Mouse (Mus musculus): ENCODE measurements around the gene Disp2. TPM values are rescaled to one million over a fixed set of nuclear protein-coding genes. Genes with fewer than 3 reads are reported as not detected.

Disp2 gene
- polyA plus RNA-seq, 1 experiment, result 5.8 TPM

GRCm38 (mm10) chr2:118846246-118846645 is 66.7 kb downstream of the Disp2 start:
- no peaks in the 10 kb centered on the region for H3K4me1 ChIP-seq (ENCODE audit: control insufficient read depth, insufficient read depth, low read length)
- no peak overlapping the region for H3K4me3 ChIP-seq (replicated peaks; ENCODE audit: extremely low read depth, low read depth, low read length)
- DNase-seq, result no peak
- 45% methylated on average over 7 of the region's 7 CpGs for WGBS
- TF ChIP-seq CTCF (IDR thresholded peaks at IDR 0.05; ENCODE audit: insufficient read depth, low read length), result no peak
- TF ChIP-seq POLR2A (IDR thresholded peaks at IDR 0.05; ENCODE audit: borderline replicate concordance, extremely low read depth, low read depth, low read length), result no peak

DNA sequence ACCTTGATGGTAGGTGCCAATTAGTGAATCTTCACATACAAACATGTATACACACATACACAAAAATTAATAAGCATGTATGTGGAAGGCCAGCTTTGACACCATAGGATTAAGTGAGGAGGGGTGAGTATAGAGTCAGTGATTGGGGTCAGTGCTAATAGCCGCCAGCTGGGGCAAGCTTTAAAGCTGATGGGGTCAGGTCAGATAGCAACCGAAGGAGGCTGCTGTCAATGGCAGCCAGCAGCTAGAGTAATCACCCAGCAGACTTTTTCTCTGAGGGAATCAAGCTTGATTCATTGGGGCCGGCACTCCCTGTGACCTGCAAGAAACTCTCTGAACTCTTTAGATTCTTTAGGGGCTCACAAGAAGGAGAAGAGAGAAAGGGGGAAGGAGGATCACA is 72.2 kb downstream of the Disp2 start:
- no peak for TF ChIP-seq POLR2A (IDR thresholded peaks at IDR 0.05; ENCODE audit: borderline replicate concordance, extremely low read depth, low read depth, low read length)
- TF ChIP-seq CTCF (IDR thresholded peaks at IDR 0.05; ENCODE audit: insufficient read depth, low read length), result no peak
- whole genome bisulfite sequencing, result 43% methylated on average over 3 of the region's 3 CpGs
- Histone ChIP-seq H3K4me1 (ENCODE audit: control insufficient read depth, insufficient read depth, low read length) (no peaks in the 10 kb centered on the region), H3K4me3 (replicated peaks; ENCODE audit: extremely low read depth, low read depth, low read length) (no peak overlapping the region)
- no peak for DNase-seq

Other genes starting within 250 kb of the Disp2 start
- gene Bmf, start 230.0 kb upstream of the Disp2 start, polyA plus RNA-seq (2012; rRNA removed), result 31.5 and 35.9 TPM in 2 replicates
- 1.0 and 2.7 TPM in 2 replicates for gene Bub1b, start 181.5 kb upstream of the Disp2 start, polyA plus RNA-seq (2012; rRNA removed)
- 8.2 and 11.8 TPM in 2 replicates for gene Pak6, start 116.4 kb upstream of the Disp2 start, polyA plus RNA-seq (2012; rRNA removed)
- gene Ankrd63, start 75.8 kb upstream of the Disp2 start, polyA plus RNA-seq (2012; rRNA removed), result 5.0 and 5.4 TPM in 2 replicates
- gene Plcb2, start 51.3 kb upstream of the Disp2 start, polyA plus RNA-seq (2012; rRNA removed), result 11.8 and 15.2 TPM in 2 replicates
- gene Inafm2, start 34.0 kb upstream of the Disp2 start, polyA plus RNA-seq (2012; rRNA removed), result 18.1 and 23.5 TPM in 2 replicates
- 20.8 and 27.6 TPM in 2 replicates for gene Ccdc9b, start 17.1 kb upstream of the Disp2 start, polyA plus RNA-seq (2012; rRNA removed)
- gene Phgr1, start 7.0 kb upstream of the Disp2 start, polyA plus RNA-seq (2012; rRNA removed), result 2.2 and 70.4 TPM in 2 replicates
- 0.70 and 1.0 TPM in 2 replicates for gene Knstrn, start 34.3 kb downstream of the Disp2 start, polyA plus RNA-seq (2012; rRNA removed)
- gene Ivd, start 82.2 kb downstream of the Disp2 start, polyA plus RNA-seq (2012; rRNA removed), result 56.4 and 77.5 TPM in 2 replicates
- 18.7 and 21.0 TPM in 2 replicates for gene Bahd1, start 120.7 kb downstream of the Disp2 start, polyA plus RNA-seq (2012; rRNA removed)
- 22.3 and 28.4 TPM in 2 replicates for gene Chst14, start 146.8 kb downstream of the Disp2 start, polyA plus RNA-seq (2012; rRNA removed)
- gene Ccdc32, start 249.7 kb downstream of the Disp2 start, polyA plus RNA-seq (2012; rRNA removed), result 5.8 and 7.5 TPM in 2 replicates

Data from lung, adult 2 months (tissue).